Mouse (Mus musculus) olfactory bulb, adult 2 months (tissue): ENCODE measurements at regions not wholly inside any gene's neighbourhood (a gene's known extent, or its start where the extent isn't known, plus 50 kb on each side); places are given as distances from the start of the nearest gene placed in this dataset.

Source experiments
- CTCF ChIP-seq: fragments of 200-500 bp; IDR thresholded peaks from 2 replicates; pipeline ENCODE4 v1.5.1; 2012; ENCODE audit warnings: low read depth, mild to moderate bottlenecking, low read length, moderate library complexity; ENCODE audit not compliant: insufficient read depth
- POLR2A ChIP-seq: fragments of 200-500 bp; IDR thresholded peaks from 2 replicates; pipeline ENCODE4 v1.6.1; 2012; ENCODE audit warnings: mild to moderate bottlenecking, low read depth, low read length, moderate library complexity; ENCODE audit not compliant: insufficient read depth

GRCm38 (mm10) chr10:83858689-83859088 lies 136.0 kb downstream of the 1500009L16Rik start:
- TF ChIP-seq CTCF (no peak), POLR2A (no peak)
